Mouse (Mus musculus): ENCODE results near the gene Tmem144. TPM values are rescaled to one million over a fixed set of nuclear protein-coding genes. Genes with fewer than 3 reads are reported as not detected.

Tmem144 gene
- polyA plus RNA-seq (2012): not detected in 2 replicates

DNA sequence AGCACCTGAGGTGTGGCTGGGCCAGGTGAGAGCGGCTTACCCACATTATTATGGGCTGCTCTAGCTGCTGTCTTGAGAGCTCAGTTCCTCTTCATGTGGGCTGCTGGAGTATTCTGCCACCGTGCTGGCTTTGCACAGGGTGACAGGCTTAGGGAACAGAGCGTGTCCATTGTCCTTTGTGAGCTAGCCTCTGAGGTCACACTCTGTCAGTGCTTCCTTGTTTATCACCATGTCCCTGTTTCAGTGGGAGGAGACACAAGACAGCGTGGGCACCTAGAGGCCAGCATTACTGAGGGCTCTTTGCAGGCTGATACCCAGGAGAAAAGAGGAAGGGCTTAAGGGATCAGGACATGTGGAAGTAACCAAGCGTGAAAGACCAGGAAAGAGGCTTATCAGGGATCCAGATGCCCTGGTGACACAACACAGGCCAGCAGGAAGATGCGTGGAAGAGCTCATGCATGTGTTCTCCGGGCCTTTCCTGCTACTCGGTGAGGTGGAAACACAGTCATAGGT, at the start of gene Tmem144:
Gene Tmem144 (minus strand): TSS at position 120 of the 513 bp plus-strand sequence.
- TF ChIP-seq TAL1 (IDR thresholded peaks at IDR 0.05; ENCODE audit: low read length) (no peak), GATA1 (IDR thresholded peaks at IDR 0.05; ENCODE audit: low read length) (no peak)
- peaks cover 43% of the 10 kb centered on the region for H3K4me1 ChIP-seq (ENCODE audit: control insufficient read depth)
- H3K4me3 ChIP-seq (replicated peaks): peak within 1 kb of the TSS; percentile 4

DNA sequence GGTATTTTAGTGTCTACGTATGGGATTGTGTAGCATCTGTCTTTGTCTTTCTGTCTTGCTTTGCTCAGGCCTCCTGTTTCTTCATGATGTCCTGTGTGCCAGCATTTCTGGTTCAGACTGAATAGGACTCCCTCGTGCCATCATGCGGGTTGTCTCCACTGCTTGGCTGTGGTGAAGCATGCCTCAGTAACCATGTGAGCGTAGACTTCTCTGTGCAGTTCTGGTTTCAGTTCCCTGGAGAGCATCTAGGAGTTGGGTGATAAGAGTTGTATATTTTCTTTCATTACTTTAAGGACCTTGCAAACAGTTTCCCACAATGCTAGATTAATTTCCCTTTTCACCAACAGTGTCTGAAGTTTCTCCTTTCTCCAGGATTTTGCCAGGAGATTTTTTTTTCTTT, 49.2 kb upstream of the Tmem144 start:
- no peaks in the 10 kb centered on the region for H3K4me1 ChIP-seq (ENCODE audit: control insufficient read depth)
- H3K4me3 ChIP-seq (replicated peaks): no peak overlapping the region
- no peaks in the 10 kb centered on the region for H3K36me3 ChIP-seq (ENCODE audit: control insufficient read depth)
- TF ChIP-seq TAL1 (IDR thresholded peaks at IDR 0.05; ENCODE audit: low read length): no peak
- TF ChIP-seq GATA1 (IDR thresholded peaks at IDR 0.05; ENCODE audit: low read length): no peak
- no peaks in the 10 kb centered on the region for H3K9me3 ChIP-seq (ENCODE audit: control insufficient read depth, low read length)
- H3K27me3 ChIP-seq (ENCODE audit: control insufficient read depth): no peaks in the 10 kb centered on the region

More for the DNA sequence above, at the start of gene Tmem144:
- Histone ChIP-seq H3K9me3 (ENCODE audit: control insufficient read depth, low read length) (no peaks in the 10 kb centered on the region), H3K27me3 (ENCODE audit: control insufficient read depth) (no peaks in the 10 kb centered on the region), H3K36me3 (ENCODE audit: control insufficient read depth) (no peaks in the 10 kb centered on the region)

DNA sequence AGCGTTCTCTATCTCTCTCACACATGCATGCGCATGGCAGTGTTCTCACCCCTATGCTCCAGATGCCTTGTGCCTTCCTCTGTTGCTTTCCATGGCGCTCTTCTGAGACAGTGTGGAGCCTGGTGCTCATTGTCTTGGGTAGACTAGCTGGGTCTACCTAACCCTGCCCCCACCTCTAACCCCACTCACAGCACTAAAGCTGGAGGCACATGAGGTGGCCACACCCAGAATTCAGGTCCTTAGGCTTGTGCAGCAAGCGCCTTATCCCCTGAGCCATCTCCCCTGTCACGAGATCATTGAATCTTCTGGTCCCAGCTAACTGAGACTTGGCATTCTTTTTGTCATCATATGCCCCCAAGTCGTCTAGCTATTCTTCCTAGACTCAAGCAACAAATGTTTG, 48.7 kb upstream of the Tmem144 start:
- Histone ChIP-seq H3K4me3 (replicated peaks) (no peak overlapping the region), H3K36me3 (ENCODE audit: control insufficient read depth) (no peaks in the 10 kb centered on the region), H3K4me1 (ENCODE audit: control insufficient read depth) (no peaks in the 10 kb centered on the region), H3K9me3 (ENCODE audit: control insufficient read depth, low read length) (no peaks in the 10 kb centered on the region), H3K27me3 (ENCODE audit: control insufficient read depth) (no peaks in the 10 kb centered on the region)
- TF ChIP-seq GATA1 (IDR thresholded peaks at IDR 0.05; ENCODE audit: low read length) (no peak), TAL1 (IDR thresholded peaks at IDR 0.05; ENCODE audit: low read length) (no peak)

DNA sequence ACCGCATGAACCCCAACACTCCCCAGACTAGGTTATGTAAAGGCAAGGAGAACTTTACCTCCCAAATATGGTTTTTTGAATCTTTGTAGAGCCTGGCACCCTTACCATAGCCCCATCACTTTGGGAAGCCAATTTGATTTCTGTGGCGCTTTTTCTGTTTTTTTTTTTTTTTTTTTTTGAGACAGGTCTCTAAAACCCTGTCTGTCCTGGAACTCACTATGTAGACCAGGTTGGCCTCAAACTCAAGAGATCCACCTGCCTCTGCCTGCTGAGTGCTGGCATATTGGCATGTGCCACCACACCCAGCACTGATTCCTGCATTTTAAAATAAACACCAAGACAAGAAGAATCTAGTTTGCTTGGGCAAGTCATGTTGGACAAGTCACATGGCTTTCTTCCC, 47.9 kb upstream of the Tmem144 start:
- TF ChIP-seq GATA1 (IDR thresholded peaks at IDR 0.05; ENCODE audit: low read length) (no peak), TAL1 (IDR thresholded peaks at IDR 0.05; ENCODE audit: low read length) (no peak)
- H3K9me3 ChIP-seq (ENCODE audit: control insufficient read depth, low read length): no peaks in the 10 kb centered on the region
- no peaks in the 10 kb centered on the region for H3K4me1 ChIP-seq (ENCODE audit: control insufficient read depth)
- H3K36me3 ChIP-seq (ENCODE audit: control insufficient read depth): no peaks in the 10 kb centered on the region
- no peak overlapping the region for H3K4me3 ChIP-seq (replicated peaks)
- H3K27me3 ChIP-seq (ENCODE audit: control insufficient read depth): no peaks in the 10 kb centered on the region

DNA sequence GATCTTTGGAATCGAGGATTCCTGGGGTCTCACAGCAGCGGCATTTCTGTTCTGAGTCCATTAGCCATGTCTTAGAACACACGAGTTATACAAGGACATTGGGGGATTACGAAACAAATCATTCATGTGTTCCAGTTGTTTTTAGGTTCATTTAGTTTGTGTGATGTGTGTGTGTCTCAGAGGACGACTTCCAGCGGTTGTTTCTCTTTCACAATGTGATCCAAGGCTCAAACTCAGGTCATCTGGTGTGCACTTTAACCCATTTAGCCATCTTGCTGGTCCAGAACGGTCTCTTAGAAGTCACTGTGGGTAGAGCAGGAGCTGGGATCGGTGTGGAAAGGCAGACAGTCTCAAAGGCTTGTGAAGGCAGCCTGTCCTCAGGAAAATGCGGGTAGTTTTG, 47.3 kb upstream of the Tmem144 start:
- no peak for TF ChIP-seq TAL1 (IDR thresholded peaks at IDR 0.05; ENCODE audit: low read length)
- no peak for TF ChIP-seq GATA1 (IDR thresholded peaks at IDR 0.05; ENCODE audit: low read length)

DNA sequence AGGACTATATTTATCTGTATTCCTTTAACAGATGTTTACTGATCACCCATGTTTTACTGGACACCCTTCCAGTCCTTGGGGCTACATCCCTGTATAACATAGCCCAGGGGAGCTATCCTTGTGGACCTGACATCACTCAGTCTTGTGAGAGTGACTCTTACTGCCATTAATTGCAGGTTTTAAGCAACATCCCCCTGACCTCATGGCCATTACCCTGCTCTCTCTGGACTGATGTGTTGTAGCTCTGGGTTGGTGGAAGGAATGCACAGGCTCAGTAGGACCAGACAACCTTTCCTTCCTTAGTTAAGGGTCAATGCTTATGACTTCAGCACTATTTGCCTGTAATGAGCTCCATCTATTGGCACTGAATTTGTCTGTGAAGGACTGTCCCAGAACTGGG, 45.9 kb upstream of the Tmem144 start:
- H3K9me3 ChIP-seq (ENCODE audit: control insufficient read depth, low read length): no peaks in the 10 kb centered on the region
- H3K36me3 ChIP-seq (ENCODE audit: control insufficient read depth): no peaks in the 10 kb centered on the region
- H3K4me1 ChIP-seq (ENCODE audit: control insufficient read depth): no peaks in the 10 kb centered on the region
- no peak overlapping the region for H3K4me3 ChIP-seq (replicated peaks)
- TF ChIP-seq TAL1 (IDR thresholded peaks at IDR 0.05; ENCODE audit: low read length): no peak
- H3K27me3 ChIP-seq (ENCODE audit: control insufficient read depth): no peaks in the 10 kb centered on the region

More for the DNA sequence above, 47.3 kb upstream of the Tmem144 start:
- Histone ChIP-seq H3K9me3 (ENCODE audit: control insufficient read depth, low read length) (no peaks in the 10 kb centered on the region), H3K4me1 (ENCODE audit: control insufficient read depth) (no peaks in the 10 kb centered on the region), H3K27me3 (ENCODE audit: control insufficient read depth) (no peaks in the 10 kb centered on the region), H3K4me3 (replicated peaks) (no peak overlapping the region), H3K36me3 (ENCODE audit: control insufficient read depth) (no peaks in the 10 kb centered on the region)

DNA sequence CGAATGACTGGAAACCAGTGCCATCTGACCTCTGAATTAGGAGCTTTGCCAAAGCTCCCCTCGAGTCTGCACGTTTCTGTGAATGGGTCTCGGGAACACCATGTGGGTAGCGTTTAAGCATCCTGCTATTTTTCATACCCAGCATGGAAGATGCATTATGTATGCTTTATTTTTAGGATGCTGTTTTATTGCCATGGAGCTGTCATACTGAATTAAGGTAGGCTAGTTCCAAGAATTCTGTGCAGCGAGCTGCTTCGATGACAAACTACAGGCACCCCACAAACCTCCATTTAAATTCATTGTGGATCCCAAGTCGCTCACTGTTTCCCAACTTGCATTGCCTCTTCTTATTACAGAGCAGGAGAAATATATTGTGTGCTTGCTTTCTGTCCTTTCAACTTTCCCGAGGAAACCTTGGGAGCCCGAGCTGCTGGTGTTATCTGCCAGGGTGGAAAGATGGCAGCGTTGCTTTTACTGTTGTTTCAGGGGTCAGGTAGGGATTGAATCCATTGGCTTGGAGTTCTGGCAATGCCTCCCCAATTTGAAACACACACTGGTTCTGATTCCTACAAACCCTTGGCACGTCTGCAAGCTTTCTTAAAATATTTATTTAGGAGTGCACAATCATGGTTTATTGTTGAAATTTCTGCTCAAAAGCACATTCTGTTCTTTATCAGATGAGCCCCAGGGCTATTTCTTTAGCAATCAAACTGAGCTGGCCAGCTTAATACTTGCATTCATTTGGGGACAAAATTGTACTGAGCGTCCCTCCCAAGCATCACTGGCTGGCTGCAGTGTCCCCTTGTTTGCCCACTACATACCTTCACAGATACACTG, 45.2 kb upstream of the Tmem144 start:
- no peaks in the 10 kb centered on the region for H3K27me3 ChIP-seq (ENCODE audit: control insufficient read depth)
- no peaks in the 10 kb centered on the region for H3K36me3 ChIP-seq (ENCODE audit: control insufficient read depth)
- no peak overlapping the region for H3K4me3 ChIP-seq (replicated peaks)
- no peaks in the 10 kb centered on the region for H3K9me3 ChIP-seq (ENCODE audit: control insufficient read depth, low read length)
- TF ChIP-seq TAL1 (IDR thresholded peaks at IDR 0.05; ENCODE audit: low read length) (no peak), GATA1 (IDR thresholded peaks at IDR 0.05; ENCODE audit: low read length) (no peak)
- no peaks in the 10 kb centered on the region for H3K4me1 ChIP-seq (ENCODE audit: control insufficient read depth)

DNA sequence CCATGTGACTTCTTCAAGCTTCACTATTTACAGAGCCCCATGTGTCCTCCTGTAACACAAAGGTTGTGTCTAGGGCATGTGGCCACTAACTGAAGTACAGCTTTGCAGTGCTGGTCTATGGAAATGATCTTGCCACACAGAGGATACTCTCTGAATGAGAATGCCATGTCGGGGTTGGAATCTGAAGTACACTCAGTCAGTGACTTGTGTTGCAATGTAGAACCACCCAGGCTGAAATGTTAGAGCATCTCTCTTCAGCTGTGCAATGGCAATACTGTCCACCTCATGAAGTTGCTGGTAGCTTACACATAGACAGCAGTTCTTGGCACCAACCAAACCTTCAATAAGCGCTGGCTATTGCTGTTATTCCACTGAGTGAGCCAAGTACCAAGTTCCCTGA, 35.4 kb upstream of the Tmem144 start:
- Histone ChIP-seq H3K4me1 (ENCODE audit: control insufficient read depth) (peaks cover 3% of the 10 kb centered on the region), H3K36me3 (ENCODE audit: control insufficient read depth) (no peaks in the 10 kb centered on the region), H3K27me3 (ENCODE audit: control insufficient read depth) (peaks cover 15% of the 10 kb centered on the region), H3K4me3 (replicated peaks) (no peak overlapping the region), H3K9me3 (ENCODE audit: control insufficient read depth, low read length) (no peaks in the 10 kb centered on the region)
- TF ChIP-seq GATA1 (IDR thresholded peaks at IDR 0.05; ENCODE audit: low read length): no peak
- TF ChIP-seq TAL1 (IDR thresholded peaks at IDR 0.05; ENCODE audit: low read length): no peak

DNA sequence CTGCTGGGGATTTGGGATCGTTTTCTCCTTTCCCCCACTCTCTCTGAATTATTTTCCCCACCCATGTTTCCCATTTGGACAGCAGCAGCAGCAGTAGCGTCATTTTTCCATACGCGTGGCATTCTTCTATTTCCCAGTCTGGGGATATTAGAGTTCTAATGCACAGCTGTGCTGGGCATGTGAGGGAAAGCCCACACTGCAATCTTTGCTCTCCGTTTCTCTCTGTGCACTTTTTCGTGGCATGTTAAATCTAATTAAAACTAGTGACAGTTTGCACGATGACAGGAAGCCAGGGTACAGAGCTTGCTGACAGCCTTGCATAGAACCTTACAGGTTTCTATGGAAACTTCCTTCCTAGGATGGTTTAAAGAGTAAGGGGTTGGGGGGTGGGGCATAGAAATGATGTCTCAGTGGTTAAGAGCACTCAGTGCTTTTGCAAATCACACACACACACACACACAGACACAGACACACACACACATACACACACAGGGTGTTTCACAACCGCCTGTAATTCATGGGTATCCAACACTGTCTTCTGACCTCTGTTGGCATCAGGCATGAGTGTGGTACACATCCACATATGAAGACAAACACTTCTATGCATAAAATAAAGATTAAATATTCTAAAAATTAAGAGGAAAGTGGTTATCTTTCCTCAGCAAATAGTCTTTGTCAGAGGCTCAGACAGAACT, 34.7 kb upstream of the Tmem144 start:
- Histone ChIP-seq H3K36me3 (ENCODE audit: control insufficient read depth) (no peaks in the 10 kb centered on the region), H3K4me3 (replicated peaks) (no peak overlapping the region), H3K27me3 (ENCODE audit: control insufficient read depth) (peaks cover 15% of the 10 kb centered on the region), H3K4me1 (ENCODE audit: control insufficient read depth) (peaks cover 3% of the 10 kb centered on the region), H3K9me3 (ENCODE audit: control insufficient read depth, low read length) (no peaks in the 10 kb centered on the region)
- TF ChIP-seq TAL1 (IDR thresholded peaks at IDR 0.05; ENCODE audit: low read length) (no peak), GATA1 (IDR thresholded peaks at IDR 0.05; ENCODE audit: low read length) (no peak)
